Mouse (Mus musculus) thymus, adult 2 months (tissue): ENCODE measurements around the gene Rpl22.

ENCODE experiments used
- CTCF ChIP-seq: fragments of 200-500 bp; IDR thresholded peaks from 2 replicates; pipeline ENCODE4 v1.5.1; 2012; ENCODE audit warnings: mild to moderate bottlenecking, control low read depth, low read length, moderate library complexity, borderline replicate concordance; ENCODE audit not compliant: control insufficient read depth, poor library complexity, insufficient read depth; ENCODE audit errors: extremely low read depth
- POLR2A ChIP-seq: fragments of 200-500 bp; IDR thresholded peaks from 2 replicates; pipeline ENCODE4 v1.6.1; 2012; ENCODE audit warnings: mild to moderate bottlenecking, low read length, control low read depth, moderate library complexity; ENCODE audit not compliant: control insufficient read depth, poor library complexity, insufficient read depth; ENCODE audit errors: extremely low read depth

DNA sequence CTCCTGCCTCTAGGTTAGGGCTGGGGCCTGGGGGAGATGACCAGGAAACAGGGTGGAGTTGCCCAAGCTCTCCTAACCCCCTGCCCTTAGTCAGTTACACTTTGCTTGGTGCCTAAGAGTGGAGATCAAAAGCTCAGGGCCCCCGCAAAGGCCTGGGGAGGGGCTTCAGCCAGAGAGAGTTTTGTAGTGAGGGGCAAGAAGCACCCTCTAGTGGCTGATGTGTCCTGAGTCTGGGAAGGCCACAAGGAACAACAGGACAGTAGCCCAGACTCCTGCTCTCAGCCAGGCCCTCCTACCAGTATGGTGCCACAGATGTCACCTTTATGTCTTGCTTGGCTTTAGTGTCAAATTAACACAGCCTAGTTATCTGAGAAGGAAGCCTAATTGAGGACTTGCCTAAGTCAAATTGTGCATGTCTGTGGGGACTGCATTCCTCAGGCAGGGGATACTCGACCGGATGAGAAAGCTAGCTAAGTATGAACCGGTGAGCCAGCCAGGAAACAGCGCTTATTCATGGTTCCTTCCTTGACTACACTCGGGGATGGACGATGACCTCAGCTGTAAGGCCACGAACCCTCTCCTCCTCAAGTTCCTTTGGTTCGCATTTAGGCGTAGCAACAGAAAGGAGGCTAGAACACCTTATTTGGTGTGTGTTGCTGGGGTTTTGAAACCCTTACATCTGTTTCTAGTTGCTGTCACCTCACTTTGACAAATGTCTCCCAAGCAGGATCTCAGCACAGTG lies 31.2 kb upstream of the Rpl22 start:
- TF ChIP-seq CTCF = no peak
- TF ChIP-seq POLR2A = no peak
